Mouse (Mus musculus) kidney, adult 2 months (tissue): ENCODE measurements around the gene Fut2.

Experiments used
- CTCF ChIP-seq: fragments of 200-500 bp; conservative IDR thresholded peaks from 2 replicates; pipeline ENCODE4 v1.5.1; 2011; ENCODE audit warnings: low read depth, mild to moderate bottlenecking, control low read depth, low read length, moderate library complexity, mixed read lengths; ENCODE audit not compliant: insufficient read depth, insufficient read length
- POLR2A ChIP-seq: fragments of 200-500 bp; IDR thresholded peaks from one replicate; pipeline ENCODE4 v1.6.1; 2011; ENCODE audit warnings: low read depth, low read length, control low read depth

GRCm38 (mm10) chr7:45708221-45708761 is 42.1 kb upstream of the Fut2 start:
- peak; percentile 23 for TF ChIP-seq POLR2A
- TF ChIP-seq CTCF: no peak
